Mouse (Mus musculus) olfactory bulb, adult 2 months (tissue): ENCODE measurements around the gene Utp6.

ENCODE experiments used
- CTCF ChIP-seq: fragments of 200-500 bp; IDR thresholded peaks from 2 replicates; pipeline ENCODE4 v1.5.1; 2012; ENCODE audit warnings: low read depth, mild to moderate bottlenecking, low read length, moderate library complexity; ENCODE audit not compliant: insufficient read depth
- POLR2A ChIP-seq: fragments of 200-500 bp; IDR thresholded peaks from 2 replicates; pipeline ENCODE4 v1.6.1; 2012; ENCODE audit warnings: mild to moderate bottlenecking, low read depth, low read length, moderate library complexity; ENCODE audit not compliant: insufficient read depth

- no peak for TF ChIP-seq CTCF
- no peak for TF ChIP-seq POLR2A
Observed at GRCm38 (mm10) chr11:79906920-79907319, 55.3 kb downstream of the Utp6 start.
